Mouse (Mus musculus): ENCODE results near the gene Slamf9. TPM values are rescaled to one million over a fixed set of nuclear protein-coding genes. Genes with fewer than 3 reads are reported as not detected.

Slamf9 gene
- polyA plus RNA-seq, 1 experiment from 2014 or later, result 0.34 TPM

GRCm38 (mm10) chr1:172527431-172527830 lies 52.3 kb downstream of the Slamf9 start:
- WGBS, result 95% methylated on average over 10 of the region's 10 CpGs
- Histone ChIP-seq H3K9me3 (ENCODE audit: control insufficient read depth, low read length) (no peaks in the 10 kb centered on the region), H3K4me2 (replicated peaks; ENCODE audit: low read depth, low read length) (no peak overlapping the region), H3K4me1 (replicated peaks; ENCODE audit: control insufficient read depth, insufficient read depth, low read length) (no peaks in the 10 kb centered on the region), H3K4me3 (ENCODE audit: low read depth, low read length) (no peak overlapping the region), H3K27ac (ENCODE audit: low read depth, low read length) (no peak overlapping the region), H3K9ac (ENCODE audit: low read depth, low read length) (no peak overlapping the region), H3K36me3 (ENCODE audit: control insufficient read depth, insufficient read depth, low read length) (no peaks in the 10 kb centered on the region), H3K27me3 (ENCODE audit: control insufficient read depth, insufficient read depth, low read length) (no peaks in the 10 kb centered on the region)
- ATAC-seq (ENCODE audit: low FRiP score), result no peak
- DNase-seq (ENCODE audit: low spot score), result no peak

Other genes with a start within 250 kb of the Slamf9 start
- 0.06 TPM in 1 of 2 replicates, not detected in the other for gene Atp1a4, start 216.9 kb upstream of the Slamf9 start, polyA plus RNA-seq (2014; fragmentation: Nextera tagmentation; extraction: Ambion mirVana)
- 123 and 136 TPM in 2 replicates for gene Igsf8, start 213.7 kb upstream of the Slamf9 start, polyA plus RNA-seq (2014; fragmentation: Nextera tagmentation; extraction: Ambion mirVana)
- gene Atp1a2, start 177.3 kb upstream of the Slamf9 start, polyA plus RNA-seq (2014; fragmentation: Nextera tagmentation; extraction: Ambion mirVana), result 1.9 and 2.6 TPM in 2 replicates
- 0.17 and 0.46 TPM in 2 replicates for gene Kcnj9, start 146.0 kb upstream of the Slamf9 start, polyA plus RNA-seq (2014; fragmentation: Nextera tagmentation; extraction: Ambion mirVana)
- 0.73 TPM in 2 replicates for gene Kcnj10, start 134.1 kb upstream of the Slamf9 start, polyA plus RNA-seq (2014; fragmentation: Nextera tagmentation; extraction: Ambion mirVana)
- 11.0 and 11.8 TPM in 2 replicates for gene Pigm, start 98.8 kb upstream of the Slamf9 start, polyA plus RNA-seq (2014; fragmentation: Nextera tagmentation; extraction: Ambion mirVana)
- gene Igsf9, start 6.4 kb downstream of the Slamf9 start, polyA plus RNA-seq (2014; fragmentation: Nextera tagmentation; extraction: Ambion mirVana), result 38.3 and 47.8 TPM in 2 replicates
- 41.1 and 43.4 TPM in 2 replicates for gene Tagln2, start 24.7 kb downstream of the Slamf9 start, polyA plus RNA-seq (2014; fragmentation: Nextera tagmentation; extraction: Ambion mirVana)
- 3.7 and 4.8 TPM in 2 replicates for gene Cfap45, start 45.4 kb downstream of the Slamf9 start, polyA plus RNA-seq (2014; fragmentation: Nextera tagmentation; extraction: Ambion mirVana)
- not detected in 2 replicates for gene Vsig8, start 80.6 kb downstream of the Slamf9 start, polyA plus RNA-seq (2014; fragmentation: Nextera tagmentation; extraction: Ambion mirVana)
- not detected in 2 replicates for gene Slamf8, start 115.2 kb downstream of the Slamf9 start, polyA plus RNA-seq (2014; fragmentation: Nextera tagmentation; extraction: Ambion mirVana)
- gene Fcrl6, start 127.2 kb downstream of the Slamf9 start, polyA plus RNA-seq (2014; fragmentation: Nextera tagmentation; extraction: Ambion mirVana), result 0.22 and 0.35 TPM in 2 replicates
- 9.4 TPM in 2 replicates for gene Dusp23, start 157.6 kb downstream of the Slamf9 start, polyA plus RNA-seq (2014; fragmentation: Nextera tagmentation; extraction: Ambion mirVana)
- 0.28 TPM in 1 of 2 replicates, not detected in the other for gene Crp, start 222.7 kb downstream of the Slamf9 start, polyA plus RNA-seq (2014; fragmentation: Nextera tagmentation; extraction: Ambion mirVana)

All from hindbrain, embryonic 11.5 days (tissue).